Mouse (Mus musculus) midbrain, embryonic 11.5 days (tissue): ENCODE results near the gene Slc26a11. TPM values are rescaled to one million over a fixed set of nuclear protein-coding genes. Genes with fewer than 3 reads are reported as not detected.

ENCODE experiments used
- ATAC-seq: fragments of 200-750 bp; cut with Nextera tagmentation; 2 replicates; pipeline ENCODE4 v1.8.0; 2017; ENCODE audit warnings: moderate TSS enrichment, moderate library complexity; ENCODE audit not compliant: low FRiP score
- DNase-seq: peaks from one replicate; pipeline ENCODE4 v3.0.0; 2015; ENCODE audit warnings: low spot score; ENCODE audit errors: missing footprints
- H3K27ac ChIP-seq: fragments of 300-500 bp; sonication (generic); 2 replicates; pipeline ENCODE4 v1.5.1; 2014; ENCODE audit warnings: low read depth, low read length
- H3K27me3 ChIP-seq: fragments of 300-500 bp; sonication (generic); 2 replicates; pipeline ENCODE4 v1.6.1; 2014; ENCODE audit warnings: mild to moderate bottlenecking, low read length, moderate library complexity, mixed read lengths; ENCODE audit not compliant: control insufficient read depth, insufficient read depth
- H3K36me3 ChIP-seq: fragments of 300-500 bp; sonication (generic); 2 replicates; pipeline ENCODE4 v1.6.1; 2014; ENCODE audit warnings: mild to moderate bottlenecking, low read length, moderate library complexity, mixed read lengths; ENCODE audit not compliant: control insufficient read depth, insufficient read depth
- H3K4me1 ChIP-seq: fragments of 300-500 bp; sonication (generic); 2 replicates; pipeline ENCODE4 v1.6.1; 2014; ENCODE audit warnings: low read length; ENCODE audit not compliant: control insufficient read depth, insufficient read depth
- H3K4me2 ChIP-seq: fragments of 300-500 bp; sonication (generic); 2 replicates; pipeline ENCODE4 v1.6.1; 2014; ENCODE audit warnings: mild to moderate bottlenecking, moderate library complexity
- H3K4me3 ChIP-seq: fragments of 300-500 bp; sonication (generic); 2 replicates; pipeline ENCODE4 v1.5.1; 2014; ENCODE audit warnings: low read depth, low read length
- H3K9ac ChIP-seq: fragments of 300-500 bp; sonication (generic); 2 replicates; pipeline ENCODE4 v1.6.1; 2014; ENCODE audit warnings: low read length
- H3K9me3 ChIP-seq: fragments of 300-500 bp; sonication (generic); 2 replicates; pipeline ENCODE4 v1.6.1; 2016; ENCODE audit warnings: low read length; ENCODE audit not compliant: control insufficient read depth
- WGBS: fragments of 180-500 bp; shearing (Covaris S2); extraction: QIAGEN DNeasy Blood & Tissue Kit; methylation state at CpG from one replicate; pipeline ENCODE4 v1.1.7; 2014; 5-methylcytosine and 5-hydroxymethylcytosine counted together
- polyA plus RNA-seq: library from polyadenylated mRNA; unstranded; fragments of >200 nt; fragmentation: Nextera tagmentation; extraction: Ambion mirVana; gene quantifications from 2 replicates; pipeline ENCODE4 v1.2.1, GENCODE M21; 2014

Gene Slc26a11
- polyA plus RNA-seq, 1 experiment from 2014 or later = 5.1 TPM

DNA sequence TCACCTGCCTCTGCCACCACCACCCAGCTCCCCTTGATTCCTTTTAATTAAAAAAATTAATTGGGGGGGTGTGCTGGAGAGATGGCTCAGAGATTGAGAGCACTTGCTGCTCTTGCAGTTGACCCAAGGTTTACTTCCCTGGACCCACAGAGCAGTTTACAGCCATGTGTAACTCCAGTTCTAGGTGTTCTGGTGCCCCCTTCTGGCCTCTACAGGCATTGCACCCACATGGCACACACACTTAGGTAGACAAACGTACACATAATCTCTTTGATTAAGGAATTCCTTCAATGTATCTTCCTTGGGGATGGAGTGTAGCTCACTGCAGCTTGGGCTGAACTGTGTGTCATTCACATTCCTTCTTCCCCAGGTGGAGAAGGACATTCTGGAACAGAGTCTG, 30.3 kb upstream of the Slc26a11 start:
- 75% methylated on average over 1 of the region's 1 CpGs for WGBS

GRCm38 (mm10) chr11:119330592-119330991, 24.8 kb upstream of the Slc26a11 start:
- WGBS = 66% methylated on average over 4 of the region's 4 CpGs
- no peaks in the 10 kb centered on the region for H3K9me3 ChIP-seq
- DNase-seq (no peak), ATAC-seq (no peak)
- H3K27ac ChIP-seq = no peak overlapping the region
- H3K4me1 ChIP-seq = no peaks in the 10 kb centered on the region
- H3K4me3 ChIP-seq = no peak overlapping the region
- H3K27me3 ChIP-seq = no peaks in the 10 kb centered on the region; the same call in 1 of the 2 replicates
- H3K36me3 ChIP-seq = no peaks in the 10 kb centered on the region
- no peak overlapping the region for H3K9ac ChIP-seq
- H3K4me2 ChIP-seq = no peak overlapping the region

More for the DNA sequence above, 30.3 kb upstream of the Slc26a11 start:
- Histone ChIP-seq H3K36me3 (no peaks in the 10 kb centered on the region), H3K4me2 (no peak overlapping the region), H3K4me3 (no peak overlapping the region), H3K9ac (no peak overlapping the region), H3K9me3 (peaks cover 3% of the 10 kb centered on the region; the same call in 1 of the 2 replicates), H3K27me3 (no peaks in the 10 kb centered on the region), H3K27ac (no peak overlapping the region), H3K4me1 (no peaks in the 10 kb centered on the region)
- no peak for ATAC-seq
- DNase-seq = no peak

DNA sequence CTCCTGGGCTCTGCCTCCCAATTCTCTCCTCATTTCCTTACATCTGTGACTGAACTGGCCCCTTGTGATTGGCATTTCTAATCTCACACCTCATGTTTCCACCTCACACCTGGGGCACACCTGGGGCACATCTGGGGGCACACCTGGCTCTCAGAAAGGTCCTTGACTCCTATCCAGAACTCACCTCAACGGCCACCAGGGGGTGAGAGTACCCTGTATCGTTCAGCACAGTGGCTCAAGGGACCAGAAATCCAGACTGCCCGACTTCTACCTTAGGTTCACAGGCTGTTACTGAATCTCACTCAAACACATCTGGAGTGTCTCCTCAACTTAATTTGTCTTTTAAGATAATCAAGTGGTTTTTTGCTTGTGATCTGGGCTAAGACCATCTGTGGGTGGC, 23.4 kb upstream of the Slc26a11 start:
- DNase-seq (no peak), ATAC-seq (no peak)
- H3K27ac ChIP-seq = no peak overlapping the region
- no peak overlapping the region for H3K4me2 ChIP-seq
- no peaks in the 10 kb centered on the region for H3K36me3 ChIP-seq
- no peak overlapping the region for H3K9ac ChIP-seq
- H3K27me3 ChIP-seq = no peaks in the 10 kb centered on the region; the same call in 1 of the 2 replicates
- H3K9me3 ChIP-seq = no peaks in the 10 kb centered on the region
- WGBS = 52% methylated on average over 3 of the region's 3 CpGs
- H3K4me1 ChIP-seq = no peaks in the 10 kb centered on the region
- H3K4me3 ChIP-seq = no peak overlapping the region

DNA sequence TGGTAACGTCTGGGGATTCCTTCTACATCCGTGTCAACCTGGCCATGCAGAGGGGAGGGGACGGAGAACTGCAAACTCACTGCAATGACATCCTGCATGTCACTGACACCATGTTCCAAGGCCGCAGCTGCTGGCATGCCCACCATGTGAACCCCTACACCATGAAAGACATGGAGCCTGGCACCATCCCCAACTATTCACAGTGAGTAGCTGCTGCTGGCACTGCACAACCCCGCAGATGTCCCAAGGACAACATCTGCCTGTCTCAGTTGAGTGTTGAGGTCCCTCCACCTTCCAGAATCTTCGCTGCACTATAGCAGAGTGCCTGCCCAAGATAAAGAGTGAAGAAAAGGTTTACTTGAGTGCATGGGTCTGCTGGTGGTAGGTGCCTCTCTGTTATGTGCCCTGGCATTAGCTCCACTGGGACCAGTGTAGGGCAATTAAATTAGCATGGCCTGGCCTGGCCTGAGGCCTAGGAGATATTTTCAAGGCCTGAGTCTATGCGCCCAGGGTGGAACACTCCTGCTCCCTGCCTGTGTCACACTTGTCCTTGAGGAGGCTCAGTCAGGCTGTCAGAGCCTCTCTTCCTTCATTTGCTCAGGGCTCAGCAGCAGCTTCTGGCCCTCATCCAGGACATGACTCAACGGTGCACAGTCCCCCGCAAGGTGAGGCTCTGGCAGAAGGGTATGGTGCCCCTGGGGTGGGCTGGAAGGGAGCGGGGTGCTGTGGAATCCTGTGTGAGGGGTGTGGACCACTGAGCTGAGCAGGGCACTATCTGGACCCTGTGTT, 16.9 kb upstream of the Slc26a11 start:
- Histone ChIP-seq H3K4me1 (no peaks in the 10 kb centered on the region), H3K4me2 (no peak overlapping the region), H3K4me3 (no peak overlapping the region), H3K9me3 (no peaks in the 10 kb centered on the region), H3K27ac (no peak overlapping the region), H3K9ac (no peak overlapping the region), H3K27me3 (no peaks in the 10 kb centered on the region; the same call in 1 of the 2 replicates), H3K36me3 (no peaks in the 10 kb centered on the region)
- ATAC-seq (no peak), DNase-seq (no peak)
- 84% methylated on average over 10 of the region's 10 CpGs for WGBS

- Histone ChIP-seq H3K4me1 (no peaks in the 10 kb centered on the region), H3K9ac (no peak overlapping the region), H3K4me3 (no peak overlapping the region), H3K36me3 (no peaks in the 10 kb centered on the region), H3K9me3 (no peaks in the 10 kb centered on the region), H3K4me2 (no peak overlapping the region), H3K27me3 (no peaks in the 10 kb centered on the region), H3K27ac (no peak overlapping the region)
- DNase-seq (no peak), ATAC-seq (no peak)
- WGBS = 55% methylated on average over 5 of the region's 5 CpGs
Observed at GRCm38 (mm10) chr11:119339179-119339578, 16.2 kb upstream of the Slc26a11 start.

DNA sequence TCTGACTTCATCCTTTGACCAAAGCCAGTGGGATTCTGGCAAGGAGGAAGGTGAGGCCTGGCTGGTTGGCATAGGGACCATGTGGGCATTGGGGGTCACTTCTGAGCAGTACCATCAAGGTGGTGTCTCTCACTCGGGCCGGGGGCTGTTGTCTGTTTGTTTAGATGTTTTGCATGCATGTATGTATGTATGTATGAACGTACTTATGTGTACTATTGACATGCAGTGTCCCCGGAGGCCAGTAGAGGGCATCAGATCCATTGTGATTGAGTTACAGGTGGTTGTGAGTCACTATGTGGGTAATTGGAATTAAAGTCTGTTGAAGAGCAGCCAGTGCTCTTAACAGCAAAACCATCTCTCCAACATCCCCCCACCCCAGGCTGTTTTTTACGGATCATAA, 15.7 kb upstream of the Slc26a11 start:
- H3K36me3 ChIP-seq = no peaks in the 10 kb centered on the region
- H3K4me3 ChIP-seq = no peak overlapping the region
- no peaks in the 10 kb centered on the region for H3K4me1 ChIP-seq
- no peaks in the 10 kb centered on the region for H3K9me3 ChIP-seq
- 10% methylated on average over 5 of the region's 5 CpGs for WGBS
- H3K4me2 ChIP-seq = no peak overlapping the region
- no peak overlapping the region for H3K9ac ChIP-seq
- no peaks in the 10 kb centered on the region for H3K27me3 ChIP-seq
- H3K27ac ChIP-seq = no peak overlapping the region
- no peak for ATAC-seq
- DNase-seq = peak; percentile 98

- no peak for DNase-seq
- Histone ChIP-seq H3K9ac (no peak overlapping the region), H3K36me3 (no peaks in the 10 kb centered on the region), H3K27me3 (no peaks in the 10 kb centered on the region), H3K4me1 (no peaks in the 10 kb centered on the region), H3K4me3 (no peak overlapping the region), H3K27ac (no peak overlapping the region), H3K4me2 (no peak overlapping the region), H3K9me3 (no peaks in the 10 kb centered on the region)
- no peak for ATAC-seq
- WGBS = 86% methylated on average over 8 of the region's 8 CpGs
Observed at GRCm38 (mm10) chr11:119344178-119344577, 11.2 kb upstream of the Slc26a11 start.

GRCm38 (mm10) chr11:119344865-119345264, 10.5 kb upstream of the Slc26a11 start:
- H3K4me2 ChIP-seq = no peak overlapping the region
- DNase-seq (no peak), ATAC-seq (no peak)
- 77% methylated on average over 6 of the region's 6 CpGs for WGBS
- no peak overlapping the region for H3K4me3 ChIP-seq
- no peaks in the 10 kb centered on the region for H3K27me3 ChIP-seq
- H3K9me3 ChIP-seq = no peaks in the 10 kb centered on the region
- no peak overlapping the region for H3K27ac ChIP-seq
- H3K36me3 ChIP-seq = no peaks in the 10 kb centered on the region
- H3K4me1 ChIP-seq = no peaks in the 10 kb centered on the region
- no peak overlapping the region for H3K9ac ChIP-seq

DNA sequence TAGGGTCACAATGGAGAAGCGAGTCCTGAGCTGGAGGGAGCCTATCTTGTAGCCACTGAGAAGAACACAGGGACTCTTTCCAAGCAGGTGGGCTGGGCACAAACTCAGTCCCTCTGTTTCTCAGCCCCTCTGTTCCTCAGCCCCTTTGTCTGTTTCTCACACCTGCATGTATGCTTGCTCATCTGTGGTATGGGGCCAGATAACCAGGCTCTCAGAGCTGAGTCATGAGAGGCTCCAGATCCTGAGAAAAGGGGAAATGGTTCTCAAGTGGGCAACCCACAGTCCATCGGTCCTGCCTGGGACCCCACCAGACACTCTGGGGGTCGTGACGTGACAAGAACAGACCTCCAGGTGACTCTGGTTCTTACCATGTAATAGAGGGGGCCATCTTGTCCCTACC, 8.2 kb upstream of the Slc26a11 start:
- DNase-seq (no peak), ATAC-seq (no peak)
- Histone ChIP-seq H3K4me1 (no peaks in the 10 kb centered on the region), H3K9ac (no peak overlapping the region), H3K9me3 (no peaks in the 10 kb centered on the region), H3K27me3 (no peaks in the 10 kb centered on the region), H3K4me2 (no peak overlapping the region), H3K4me3 (no peak overlapping the region), H3K27ac (no peak overlapping the region), H3K36me3 (no peaks in the 10 kb centered on the region)
- WGBS = 86% methylated on average over 4 of the region's 4 CpGs
